Mouse (Mus musculus) megakaryocyte-erythroid progenitor cell, adult 5 weeks (primary cell): ENCODE data around the gene Ly6g5b. TPM values are rescaled to one million over a fixed set of nuclear protein-coding genes. Genes with fewer than 3 reads are reported as not detected.

Experiments used
- polyA plus RNA-seq: library from polyadenylated mRNA; stranded (reverse); fragments of >175 nt; gene quantifications from 2 replicates; pipeline ENCODE4 v1.2.3, GENCODE M21; 2012

Gene Ly6g5b
- polyA plus RNA-seq = 0.45 and 0.69 TPM in 2 replicates

DNA sequence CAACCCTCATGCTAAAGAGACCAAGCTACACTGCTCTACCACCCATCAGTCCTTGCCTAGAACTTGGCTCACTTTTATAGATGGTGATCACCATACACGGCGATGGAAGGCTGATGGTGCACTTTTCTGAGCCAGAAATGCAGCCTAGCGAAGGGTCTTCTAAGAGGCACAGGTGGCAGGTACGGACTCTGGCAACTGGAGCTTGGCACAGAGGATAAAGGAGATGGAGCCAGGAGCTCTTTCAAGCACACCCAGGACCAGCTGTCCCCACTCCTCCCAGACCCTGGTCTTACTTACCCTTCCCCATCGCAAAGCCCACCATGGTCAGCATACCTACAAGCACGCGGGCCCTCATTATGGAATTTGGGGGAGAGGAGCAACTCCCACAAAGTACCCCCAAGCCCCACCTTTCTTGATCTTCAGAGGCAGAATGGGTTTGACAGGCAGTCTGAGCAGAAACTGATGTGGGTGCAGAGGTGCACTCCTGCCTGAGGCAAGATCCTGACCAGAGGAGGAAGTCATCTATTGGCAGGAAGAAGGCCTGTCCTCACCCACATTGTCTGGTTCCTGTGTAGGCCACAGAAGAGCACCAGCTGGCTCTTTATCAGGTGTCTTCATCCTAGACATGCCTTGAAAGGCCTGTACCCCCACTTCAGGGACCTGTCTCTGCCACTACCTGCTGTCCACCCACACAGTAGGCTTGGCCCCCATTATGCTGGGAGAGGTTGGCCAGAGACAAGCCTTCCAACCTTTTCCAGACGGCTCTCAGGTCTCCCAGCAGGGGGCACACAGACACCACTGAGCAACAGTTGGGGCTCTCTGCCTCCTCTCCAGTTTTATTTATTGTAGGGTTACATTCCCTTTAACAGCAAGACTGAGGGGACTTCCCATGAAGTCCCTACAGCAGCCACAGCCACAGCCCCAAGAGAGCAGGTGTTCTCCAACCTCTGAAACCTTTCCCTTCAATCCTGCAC lies at the start of gene Ly6g5b:
Gene Ly6g5b, minus strand, starts transcription at position 383 of the 974 bp plus-strand sequence.

GRCm38 (mm10) chr17:35134801-35135590 lies 19.8 kb upstream of the Ly6g5b start, which contains the start of gene Bag6:
Gene Bag6 (plus strand): TSS chr17:35135178.

GRCm38 (mm10) chr17:35131500-35132173 lies 16.4 kb upstream of the Ly6g5b start, which contains the start of gene Apom:
Gene Apom (minus strand): TSS chr17:35132050.

GRCm38 (mm10) chr17:35126206-35126611 lies 11.0 kb upstream of the Ly6g5b start, which contains the start of gene D17H6S53E:
Gene D17H6S53E (plus strand): TSS chr17:35126373.

DNA sequence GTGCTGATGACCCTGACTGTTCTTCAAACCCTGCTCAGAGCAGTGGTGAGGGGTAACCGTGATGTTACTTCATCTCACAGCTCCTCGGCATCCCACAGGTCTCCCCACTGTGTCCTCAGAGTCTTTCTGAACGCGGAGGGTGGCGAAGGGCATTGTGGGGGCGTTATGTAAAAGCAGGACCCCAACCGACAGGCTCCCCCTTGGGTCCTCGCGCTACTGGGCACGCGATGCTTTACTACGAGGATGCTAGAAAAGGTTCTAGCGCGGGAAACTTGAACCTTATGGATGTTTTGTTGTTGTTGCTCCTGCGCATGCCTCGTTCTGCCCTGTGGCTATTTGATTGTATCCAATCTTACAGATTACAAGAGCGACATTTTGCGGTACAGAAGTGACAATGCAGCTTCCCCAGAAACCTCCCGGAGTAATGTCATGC lies 6.7 kb upstream of the Ly6g5b start, which contains the start of gene Csnk2b:
Gene Csnk2b, minus strand, starts transcription at position 183 of the 433 bp plus-strand sequence.

GRCm38 (mm10) chr17:35121143-35121799 lies 6.0 kb upstream of the Ly6g5b start, which contains the start of gene Gpank1:
Gene Gpank1 (plus strand): TSS chr17:35121455.

DNA sequence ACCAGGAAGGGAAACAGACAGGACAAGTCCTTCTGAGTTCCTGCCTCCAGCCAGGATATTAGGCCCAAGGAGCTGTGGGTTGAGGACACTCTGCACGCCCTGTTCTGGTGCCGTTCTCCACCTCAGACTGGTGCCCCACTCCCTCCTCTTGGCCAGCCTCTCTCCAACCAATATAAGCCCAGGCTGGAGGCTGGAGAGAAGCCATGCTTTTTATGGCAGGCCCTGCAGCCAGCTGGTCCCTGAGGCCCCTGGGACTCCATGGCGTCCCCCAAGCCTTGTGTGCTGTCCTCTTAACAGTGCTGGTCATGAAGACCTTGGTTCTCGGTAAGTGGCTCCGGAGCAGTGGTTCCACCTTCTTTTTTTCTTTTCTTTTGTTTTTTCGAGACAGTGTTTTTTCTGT lies 7.1 kb downstream of the Ly6g5b start, which contains the start of gene Ly6g5c:
Gene Ly6g5c, plus strand, starts transcription at position 183 of the 400 bp plus-strand sequence.

GRCm38 (mm10) chr17:35088825-35089644 lies 26.2 kb downstream of the Ly6g5b start, which contains the start of gene Abhd16a:
Gene Abhd16a (plus strand): TSS chr17:35089263.

DNA sequence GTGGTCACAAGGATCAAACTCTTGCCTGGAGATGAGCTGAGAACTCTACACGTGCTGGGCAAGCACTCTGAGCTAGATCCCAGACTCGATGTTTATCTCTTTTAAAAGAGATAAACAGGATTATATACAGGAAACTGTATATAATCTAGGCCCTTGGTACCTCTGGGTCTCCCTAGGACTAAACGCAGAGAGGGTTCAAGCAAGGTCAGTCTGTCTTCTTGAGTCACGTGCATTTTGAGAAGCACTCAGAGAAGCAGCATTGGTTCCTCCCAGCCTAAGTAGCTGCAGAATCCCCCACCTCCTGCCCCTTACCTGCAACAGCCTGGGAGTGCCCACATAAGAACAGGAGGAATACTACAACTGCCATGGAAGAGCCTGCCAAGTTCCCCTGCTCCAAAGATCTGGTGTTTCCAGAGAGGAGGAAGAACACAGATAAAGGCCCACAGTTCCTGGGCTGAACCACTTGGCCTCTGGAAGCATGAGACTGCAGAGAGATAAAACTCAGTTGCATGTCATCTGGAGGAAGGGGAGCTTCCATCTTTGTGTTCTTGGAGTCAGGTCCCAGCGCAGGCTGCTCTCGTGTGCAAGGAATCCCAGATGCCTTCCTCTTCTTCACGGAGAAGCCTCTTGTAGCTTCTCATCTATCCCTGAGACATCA lies 29.9 kb downstream of the Ly6g5b start, which contains the start of gene Ly6g6f:
Gene Ly6g6f, minus strand, starts transcription at position 403 of the 658 bp plus-strand sequence.

DNA sequence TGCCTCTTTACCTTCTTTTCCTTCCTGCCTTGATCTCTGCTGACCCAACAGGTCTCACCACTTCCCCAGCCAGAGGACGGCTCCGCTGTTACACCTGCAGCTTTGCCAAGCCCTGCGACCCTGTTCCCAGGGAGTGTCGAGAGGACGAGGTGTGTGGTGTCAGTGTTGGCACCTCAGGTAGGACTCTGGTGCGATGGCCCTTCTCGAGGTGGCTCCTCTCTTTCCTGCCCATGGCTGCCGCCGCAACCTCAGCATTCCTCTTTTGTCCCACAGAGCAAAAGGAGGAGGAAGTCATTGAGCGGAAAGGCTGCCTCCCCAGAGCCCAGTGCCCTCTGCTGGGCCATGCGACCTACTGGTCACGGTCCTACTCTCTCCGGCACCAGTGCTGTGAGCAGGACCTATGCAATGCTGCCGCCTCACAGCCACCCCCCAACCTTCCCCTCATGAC lies 37.4 kb downstream of the Ly6g5b start, which contains the start of gene Ly6g6d:
Gene Ly6g6d, minus strand, starts transcription at position 280 of the 448 bp plus-strand sequence.

DNA sequence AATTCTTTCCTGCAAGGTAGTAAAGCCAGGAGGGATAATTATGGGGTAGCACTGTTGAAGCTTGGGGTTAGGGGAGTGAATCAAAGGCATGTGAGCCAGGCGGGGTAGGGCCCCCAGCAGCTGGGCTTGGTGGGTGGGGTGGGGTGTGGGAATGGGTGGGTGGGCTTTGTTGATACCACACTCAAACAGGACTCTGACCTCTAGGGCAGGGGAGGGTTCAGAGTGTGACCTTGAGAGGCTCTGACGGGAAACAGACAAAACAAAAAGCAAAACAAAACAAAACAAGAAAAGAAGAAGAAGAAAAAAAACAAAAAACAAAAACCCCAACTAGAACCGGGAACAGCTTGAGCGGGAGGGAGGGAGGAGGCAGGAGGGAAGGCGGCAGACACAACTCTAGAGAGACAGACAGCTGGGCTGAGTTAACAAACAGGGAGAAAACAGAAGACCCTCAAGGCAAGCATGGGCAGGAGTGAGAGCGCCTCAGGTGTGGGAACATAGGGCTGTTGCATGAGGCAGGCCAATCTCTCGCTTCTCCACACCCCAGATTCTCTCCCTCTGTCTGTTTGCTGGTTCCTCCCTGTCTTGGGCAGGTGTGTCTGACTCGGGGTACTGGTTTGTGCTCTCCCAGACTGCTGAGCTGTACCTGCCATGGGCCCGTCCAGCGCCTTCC lies 38.6 kb downstream of the Ly6g5b start, which contains the start of gene Ly6g6e:
Gene Ly6g6e, plus strand, starts transcription at position 396 of the 670 bp plus-strand sequence.

GRCm38 (mm10) chr17:35066084-35066483 lies 49.1 kb downstream of the Ly6g5b start, which contains the start of gene Mpig6b:
Gene Mpig6b (minus strand): TSS chr17:35066184.

DNA sequence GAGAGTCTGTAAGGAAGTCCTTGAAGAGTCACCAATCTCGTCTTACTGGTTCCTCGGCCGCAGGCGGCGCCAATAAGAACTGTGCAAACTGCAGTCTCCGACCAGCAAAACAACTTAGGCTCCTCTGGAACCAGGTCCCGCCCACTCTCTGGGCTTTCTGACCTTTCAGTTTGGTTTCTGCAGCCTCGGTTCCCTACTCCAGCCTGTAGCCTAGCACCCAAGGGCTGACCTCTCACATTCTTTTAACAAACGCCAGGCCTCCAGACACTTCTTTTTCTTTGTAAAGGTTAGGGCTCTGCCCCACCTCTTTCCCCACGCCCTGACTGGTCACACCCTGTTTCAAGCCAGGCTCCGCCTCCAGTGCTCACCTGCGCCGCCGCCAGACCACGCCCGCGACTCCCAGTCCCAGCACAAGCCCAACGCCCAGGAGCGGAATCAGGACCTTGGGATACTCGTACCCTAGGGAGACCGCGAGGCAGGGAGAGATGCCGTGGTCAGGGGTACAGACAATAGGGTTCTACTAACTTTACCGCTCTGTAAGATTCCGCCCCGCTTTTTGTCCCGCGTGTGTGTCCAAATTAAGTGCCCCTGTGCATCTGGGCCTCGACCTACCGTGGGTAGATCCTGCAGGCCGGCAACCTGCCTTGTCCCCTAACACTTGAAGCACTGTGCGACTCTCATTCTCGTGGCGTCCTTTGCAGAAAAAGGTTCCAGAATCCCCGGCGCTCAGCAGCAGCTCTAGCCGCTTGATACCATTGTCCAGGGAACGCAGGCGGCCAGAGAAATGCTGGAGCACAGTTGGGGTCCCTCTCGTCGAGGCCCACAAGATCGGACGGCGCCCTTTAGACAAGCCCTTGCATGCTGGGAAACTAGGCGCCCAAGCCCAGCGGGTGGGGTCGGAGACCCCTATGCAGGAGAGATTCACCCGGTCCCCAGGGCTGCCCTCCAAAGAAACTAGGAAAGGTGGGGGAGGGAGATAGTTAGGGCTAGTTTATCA lies 50.0 kb downstream of the Ly6g5b start, which contains the start of gene Ly6g6c:
Gene Ly6g6c, plus strand, starts transcription at position 438 of the 997 bp plus-strand sequence.

